Mouse (Mus musculus): Measurements from ENCODE around the gene Pcyt1b.

The Pcyt1b gene

DNA sequence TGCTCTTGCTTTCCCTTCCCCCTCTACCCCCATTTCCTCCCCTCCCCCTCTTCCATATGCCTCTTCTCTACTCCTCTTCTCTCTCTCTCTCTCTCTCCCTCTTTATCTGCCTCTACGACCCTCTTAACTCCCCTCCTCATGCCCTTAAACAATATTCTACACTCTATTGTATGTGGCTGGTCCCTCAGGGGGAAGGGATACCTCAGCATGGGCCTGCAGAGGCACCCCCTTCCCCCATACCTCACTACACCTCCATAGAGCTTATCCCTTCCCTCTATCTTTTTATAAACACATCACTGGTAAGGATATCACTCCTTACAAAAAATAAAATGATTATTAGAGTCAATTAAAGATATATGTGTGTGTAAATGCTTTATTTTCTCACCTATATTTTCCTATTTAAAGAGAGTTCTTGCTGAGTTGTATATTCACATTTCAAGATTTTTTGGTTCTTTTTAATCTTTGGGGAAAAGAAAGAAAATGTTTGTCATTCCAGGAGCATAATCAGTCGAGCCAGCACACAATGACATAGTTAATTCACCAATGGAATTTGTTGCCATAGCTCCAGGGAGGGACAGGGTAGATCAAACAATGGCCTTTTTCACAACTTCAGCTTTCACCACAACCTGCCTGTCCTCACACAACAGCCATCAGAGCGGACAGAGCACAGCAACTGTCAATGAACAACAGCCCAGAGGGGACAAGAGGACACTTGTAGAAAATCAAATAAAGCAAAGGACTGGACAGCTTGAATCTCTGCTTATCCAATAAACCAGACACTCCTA lies at the start of gene Pcyt1b:
Pcyt1b (plus strand) TSS at position 646 of the 785 bp plus-strand sequence.
- no peak for DNase-seq (ENCODE audit: low read depth, low spot score)

DNA sequence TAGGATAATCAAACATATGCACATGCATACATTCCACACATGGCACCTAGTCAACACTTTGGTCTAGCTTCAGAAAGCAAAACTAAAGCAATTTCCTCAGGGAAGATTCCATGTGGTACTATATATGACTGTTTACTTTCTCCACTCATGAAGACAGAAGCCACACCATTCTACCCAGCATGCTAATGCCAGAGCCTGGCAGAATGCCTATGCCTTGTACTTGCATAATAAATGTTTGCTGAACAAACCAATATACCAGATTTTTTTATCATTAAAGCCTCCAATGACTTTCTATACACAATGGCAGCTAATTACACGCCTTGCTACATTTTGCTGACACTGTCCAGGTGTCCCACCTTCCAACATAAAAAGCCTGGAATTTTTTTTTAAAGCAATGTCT lies 24.4 kb upstream of the Pcyt1b start:
- no peak for DNase-seq (ENCODE audit: low read depth, low spot score)

DNA sequence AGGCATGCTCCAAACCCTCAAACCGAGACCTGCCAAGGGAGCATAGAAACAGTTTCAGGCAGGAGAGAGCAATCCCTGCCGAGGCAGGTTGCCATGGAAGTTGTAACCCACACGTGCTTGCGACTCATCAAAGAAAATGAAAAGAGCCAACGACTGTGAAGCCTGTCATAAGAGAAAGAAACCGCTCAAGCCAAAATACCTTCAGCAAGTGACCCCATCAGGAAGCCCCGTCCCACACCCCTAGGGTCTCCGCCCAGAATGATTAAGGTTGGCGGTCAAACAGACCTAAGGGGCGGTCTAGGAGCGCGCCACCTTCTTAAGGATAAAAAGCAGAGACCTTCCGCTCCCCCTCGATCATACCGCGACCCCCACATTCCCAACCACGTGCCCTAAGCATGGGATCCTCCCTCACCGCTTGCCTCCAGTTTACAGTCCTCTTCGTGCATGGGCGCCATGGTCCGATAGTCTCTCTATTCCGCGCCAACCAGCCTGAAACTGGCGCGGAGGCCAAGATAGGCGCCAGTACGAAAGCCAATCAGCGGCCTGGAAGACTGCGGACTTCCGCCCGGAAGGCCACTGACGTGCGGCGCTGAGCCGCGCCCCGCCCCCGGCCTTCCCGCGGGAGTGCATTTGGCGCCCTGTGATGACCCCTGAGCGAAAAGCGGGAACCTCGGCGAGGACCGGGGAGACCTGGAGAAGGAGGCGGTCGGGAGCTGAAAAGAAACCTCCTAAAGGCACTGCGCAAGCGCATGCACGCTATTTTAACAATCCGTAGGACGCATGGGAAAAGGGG lies 22.8 kb upstream of the Pcyt1b start, which contains the start of gene Pola1:
Pola1 (minus strand) TSS at position 499 of the 793 bp plus-strand sequence.
- DNase-seq (ENCODE audit: low read depth, low spot score): peak; percentile 69

DNA sequence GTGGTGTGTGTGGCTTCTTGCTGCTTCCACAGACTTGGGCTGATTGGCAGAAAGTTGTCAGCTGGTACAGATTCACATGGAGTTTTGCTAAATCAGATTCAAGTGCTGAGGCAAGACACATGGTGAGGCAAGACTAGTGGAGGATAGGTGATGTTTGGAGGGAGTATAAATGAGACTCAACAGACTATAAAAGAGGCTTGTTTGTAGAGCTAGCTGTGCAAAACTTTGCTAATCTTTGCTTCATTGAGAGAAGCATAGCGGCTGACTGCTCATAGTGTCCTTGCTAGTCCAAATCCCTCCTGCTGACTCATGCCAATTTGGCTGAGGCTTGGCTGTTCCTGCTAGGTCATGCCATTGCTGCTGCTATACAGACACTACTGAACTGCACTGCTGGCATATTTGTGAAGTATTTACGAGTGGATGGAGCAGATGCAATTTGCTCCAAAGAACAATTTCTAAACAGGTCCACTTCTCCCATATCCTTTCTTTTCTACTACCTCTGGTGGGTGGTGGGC lies 19.7 kb upstream of the Pcyt1b start:
- no peak for DNase-seq (ENCODE audit: low read depth, low spot score)

DNA sequence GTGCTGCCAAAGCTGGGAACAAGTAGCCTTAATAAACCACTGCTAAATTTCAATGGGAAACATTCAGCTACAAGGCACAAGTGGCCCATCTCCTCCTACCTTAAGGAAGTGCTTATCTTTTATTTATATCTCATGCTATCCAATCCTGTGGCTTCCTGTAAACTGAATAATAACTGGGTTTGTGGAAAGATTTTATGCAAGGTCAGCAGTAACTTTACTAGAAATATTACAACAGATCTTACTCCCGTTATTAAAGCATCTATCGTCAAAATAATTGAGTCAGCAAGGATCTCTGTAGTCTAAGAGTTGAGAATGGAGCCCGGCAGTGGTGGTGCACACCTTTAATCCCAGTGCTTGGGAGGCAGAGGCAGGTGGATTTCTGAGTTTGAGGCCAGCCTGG lies 11.1 kb upstream of the Pcyt1b start:
- DNase-seq (ENCODE audit: low read depth, low spot score): no peak

DNA sequence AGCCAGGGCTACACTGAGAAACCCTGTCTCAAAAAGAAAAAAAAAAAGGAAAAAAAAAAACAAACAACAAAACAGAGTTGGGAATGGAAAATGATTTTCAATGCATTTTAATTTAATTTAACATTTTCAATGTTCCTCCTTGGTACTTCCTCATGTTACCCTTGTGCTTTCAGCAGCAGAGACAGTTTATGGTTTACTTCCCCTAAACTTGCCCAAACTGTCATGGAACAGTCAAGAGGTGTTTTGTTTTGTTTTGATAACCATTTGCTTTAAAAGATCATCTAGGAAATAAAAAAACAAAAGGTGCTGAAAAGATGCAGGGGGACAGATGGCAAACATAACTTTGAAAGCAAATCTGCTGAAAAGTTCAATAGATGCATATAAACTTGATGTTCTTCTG lies 10.6 kb upstream of the Pcyt1b start:
- no peak for DNase-seq (ENCODE audit: low read depth, low spot score)

DNA sequence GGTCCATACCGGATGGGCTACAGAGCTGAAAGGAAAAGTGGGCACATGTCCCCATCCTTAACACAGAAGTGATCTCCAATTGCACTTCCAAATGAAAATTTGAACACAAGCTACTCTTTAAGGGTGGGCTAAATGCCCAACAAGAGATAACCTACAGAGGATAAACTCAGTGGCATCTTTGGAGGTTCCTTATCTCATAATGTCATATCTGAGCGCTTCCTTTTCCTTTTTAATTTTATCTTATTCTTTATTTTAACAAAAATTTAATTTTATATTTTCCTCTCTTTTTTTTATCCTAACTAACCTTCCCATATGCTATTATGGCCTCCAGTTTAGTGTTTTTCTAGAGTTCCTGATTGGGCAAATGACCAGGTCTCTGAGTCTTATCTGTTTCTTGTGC lies 3.9 kb upstream of the Pcyt1b start:
- DNase-seq (ENCODE audit: low read depth, low spot score): no peak

DNA sequence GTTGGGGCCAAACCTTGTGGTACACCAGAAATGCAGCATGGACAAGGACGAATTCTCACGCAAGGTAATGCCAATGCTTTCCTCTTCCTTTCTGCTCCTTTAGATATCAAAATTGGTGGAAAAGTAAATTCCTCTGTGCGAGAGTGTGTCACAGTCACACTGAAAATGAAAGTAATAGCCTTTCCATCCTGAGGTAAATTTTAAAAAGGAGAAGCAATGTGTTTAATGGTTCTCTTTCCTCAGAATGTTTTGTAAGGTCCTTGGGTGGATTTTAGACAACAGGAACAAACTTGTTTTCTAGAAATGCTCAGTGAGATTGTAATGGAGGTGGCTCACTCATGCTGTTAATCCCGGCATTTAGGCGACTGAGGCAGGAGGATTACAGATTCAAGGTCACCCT lies 490 bp downstream of the Pcyt1b start:
- no peak for DNase-seq (ENCODE audit: low read depth, low spot score)

DNA sequence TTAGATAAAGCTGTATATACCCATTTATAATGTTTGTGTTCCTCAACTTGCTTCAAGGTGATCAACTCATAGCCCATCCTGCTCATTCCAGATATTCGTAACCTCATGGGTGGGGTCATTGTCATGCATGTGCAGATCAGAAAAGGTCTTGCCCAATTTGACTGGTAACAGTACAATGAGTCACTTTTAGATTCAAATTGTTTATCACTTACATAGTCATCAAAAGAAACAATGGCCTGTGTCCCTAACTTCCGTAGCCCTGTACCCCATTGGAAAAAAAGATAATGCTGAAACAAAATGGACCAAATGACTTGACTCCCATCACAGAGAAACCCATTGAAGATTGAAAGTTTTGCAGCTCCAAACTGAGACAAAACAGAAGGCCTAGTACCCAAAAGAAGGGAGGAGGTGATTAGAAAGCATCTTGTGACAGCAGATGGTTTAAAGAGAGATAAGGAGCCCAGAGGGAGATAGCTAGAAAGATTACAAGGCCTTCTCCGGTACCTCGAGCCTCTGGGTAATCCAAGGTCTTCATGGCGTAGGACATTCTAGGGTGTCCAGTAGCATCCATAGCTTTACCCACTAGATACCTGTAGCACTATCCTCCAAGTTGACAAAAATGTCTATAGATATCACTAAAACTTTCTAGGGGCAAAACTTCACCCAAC lies 9.4 kb downstream of the Pcyt1b start:
- DNase-seq (ENCODE audit: low read depth, low spot score): no peak

DNA sequence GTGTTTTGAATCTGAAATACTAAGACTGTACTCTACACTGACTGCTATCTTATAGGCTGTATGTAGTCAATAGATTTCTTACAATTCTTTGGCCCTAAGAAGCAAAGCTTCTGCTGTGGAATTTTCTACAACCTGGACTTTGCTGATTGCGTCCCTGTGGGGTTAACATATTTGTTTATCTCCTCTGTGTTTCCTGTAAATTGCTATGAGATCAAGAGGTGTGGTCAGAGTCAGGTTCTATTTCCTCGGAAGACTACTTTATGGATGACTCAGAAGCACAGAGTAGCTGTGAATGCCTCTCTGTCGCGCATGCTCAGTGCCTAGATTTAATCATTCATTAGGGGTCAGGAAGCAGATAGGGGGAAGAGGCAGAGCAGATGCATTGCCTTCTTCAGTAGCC lies 10.1 kb downstream of the Pcyt1b start:
- no peak for DNase-seq (ENCODE audit: low read depth, low spot score)

DNA sequence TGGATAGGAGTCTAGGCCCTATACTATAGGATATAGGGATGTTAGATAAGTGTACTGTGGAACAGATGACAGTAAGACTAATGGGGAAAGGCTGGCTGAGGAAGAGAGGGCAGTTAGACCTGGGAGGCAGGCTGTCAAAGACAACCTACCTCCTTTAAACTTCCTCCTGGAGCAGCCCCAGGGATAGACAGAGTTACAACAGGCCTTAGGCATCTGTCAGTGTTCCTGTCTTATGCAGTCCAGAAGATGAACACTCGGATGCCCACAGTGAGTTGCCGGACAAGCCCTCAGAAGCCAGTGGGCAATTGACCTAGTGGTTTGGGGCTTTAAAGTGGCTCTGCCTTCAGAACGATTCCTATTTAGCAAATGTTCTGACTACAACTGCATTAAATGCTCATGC lies 19.8 kb downstream of the Pcyt1b start:
- no peak for DNase-seq (ENCODE audit: low read depth, low spot score)

DNA sequence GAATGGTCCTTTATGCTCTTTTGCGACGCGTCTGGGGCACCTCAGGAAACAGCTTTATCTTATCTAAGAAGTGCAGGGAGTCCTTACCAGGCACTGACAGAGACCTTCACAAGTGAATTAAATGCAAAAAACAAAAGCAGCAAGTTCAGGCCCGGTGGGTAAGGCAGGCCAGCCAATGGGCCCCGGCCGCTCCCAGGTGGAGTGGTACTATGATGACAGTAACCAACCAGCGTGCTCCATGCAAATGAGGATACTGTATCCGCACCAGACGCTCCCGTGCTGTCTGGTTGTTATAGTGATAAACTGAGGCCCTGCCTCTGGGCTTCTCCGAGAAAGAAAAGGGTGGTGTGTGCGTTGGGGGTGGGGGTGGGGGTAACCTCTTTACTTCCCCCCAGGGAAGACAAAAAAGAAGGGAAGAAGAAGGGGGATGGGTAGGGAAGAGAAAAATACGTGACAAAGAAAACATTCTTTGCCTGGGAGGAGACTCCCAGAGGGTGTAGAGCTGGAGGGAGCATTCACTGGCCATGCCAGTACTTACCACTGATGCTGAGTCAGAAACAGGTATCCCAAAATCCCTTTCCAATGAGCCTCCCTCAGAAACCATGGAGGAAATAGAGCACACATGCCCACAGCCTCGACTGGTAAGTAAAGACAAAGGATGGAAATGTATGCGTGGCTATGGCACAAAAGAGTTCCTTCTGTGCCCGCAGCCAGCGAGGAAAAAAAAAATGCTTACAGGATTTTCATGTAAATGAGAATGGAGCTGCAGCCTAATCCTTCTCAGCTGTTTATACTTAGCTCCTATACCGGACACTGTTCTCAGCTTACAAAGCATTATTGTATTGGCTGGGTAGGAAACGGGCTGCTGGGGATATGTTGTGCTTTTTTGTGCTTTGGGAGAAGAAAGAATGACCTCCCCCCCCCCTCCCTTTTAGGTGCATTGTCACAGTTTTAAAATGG lies 20.5 kb downstream of the Pcyt1b start:
- DNase-seq (ENCODE audit: low read depth, low spot score): peak; percentile 58

DNA sequence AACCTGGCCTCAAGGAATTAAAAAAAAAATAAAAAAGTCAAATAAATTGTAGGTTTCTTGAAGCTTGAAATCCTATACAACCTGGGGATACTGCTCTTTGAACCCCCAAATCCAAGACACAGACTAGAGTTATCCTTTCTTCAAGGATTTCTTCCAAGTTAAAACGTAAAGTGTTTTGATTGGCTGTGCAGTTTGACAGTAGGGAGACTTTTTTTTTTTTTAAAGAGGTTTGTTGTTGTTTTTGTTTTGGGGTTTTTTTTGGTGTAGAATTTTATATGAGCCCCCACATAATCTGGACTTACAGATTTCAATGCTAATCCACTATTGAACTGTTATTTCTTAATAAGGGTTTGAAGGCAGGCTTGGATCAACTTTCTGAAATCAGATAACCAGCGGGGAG lies 21.6 kb downstream of the Pcyt1b start:
- DNase-seq (ENCODE audit: low read depth, low spot score): no peak

DNA sequence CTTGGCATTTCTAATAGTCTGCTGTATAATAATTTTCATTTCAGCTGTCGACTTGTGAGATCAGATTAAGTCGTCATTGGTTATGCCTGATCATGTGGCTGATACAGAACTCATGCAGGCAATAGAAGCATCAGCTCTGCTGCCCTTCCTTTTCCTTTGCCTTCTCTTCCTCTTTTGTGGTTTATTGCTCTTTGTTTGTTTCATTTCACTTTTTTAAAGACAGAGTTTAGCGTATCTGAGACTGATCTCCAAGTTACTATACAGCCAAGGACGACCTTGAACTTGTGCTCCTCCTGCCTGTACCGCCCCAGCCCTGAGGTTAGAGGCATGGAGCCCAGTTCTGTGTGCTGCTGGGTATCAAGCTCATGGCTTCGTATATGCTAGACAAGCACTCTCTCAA lies 34.6 kb downstream of the Pcyt1b start:
- no peak for DNase-seq (ENCODE audit: low read depth, low spot score)

DNA sequence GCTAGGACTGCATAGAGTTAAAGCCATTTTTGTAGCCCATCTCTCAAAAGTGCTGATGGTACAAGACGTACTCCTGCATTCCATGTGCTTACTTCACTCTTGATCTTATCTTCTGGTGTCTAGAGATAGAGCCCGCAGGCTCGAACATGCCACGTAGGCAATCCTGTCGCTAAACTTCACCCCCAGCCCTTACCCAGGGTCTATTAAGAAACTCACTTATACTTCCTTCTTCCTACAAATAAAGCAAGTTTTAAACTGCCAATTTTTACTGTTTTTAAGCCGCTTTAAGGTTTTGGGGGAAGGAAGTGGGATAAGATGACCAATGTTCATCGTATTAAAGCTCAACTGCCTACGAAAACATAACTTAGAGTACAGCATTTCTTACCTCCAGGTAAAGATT lies 36.0 kb downstream of the Pcyt1b start:
- no peak for DNase-seq (ENCODE audit: low read depth, low spot score)

DNA sequence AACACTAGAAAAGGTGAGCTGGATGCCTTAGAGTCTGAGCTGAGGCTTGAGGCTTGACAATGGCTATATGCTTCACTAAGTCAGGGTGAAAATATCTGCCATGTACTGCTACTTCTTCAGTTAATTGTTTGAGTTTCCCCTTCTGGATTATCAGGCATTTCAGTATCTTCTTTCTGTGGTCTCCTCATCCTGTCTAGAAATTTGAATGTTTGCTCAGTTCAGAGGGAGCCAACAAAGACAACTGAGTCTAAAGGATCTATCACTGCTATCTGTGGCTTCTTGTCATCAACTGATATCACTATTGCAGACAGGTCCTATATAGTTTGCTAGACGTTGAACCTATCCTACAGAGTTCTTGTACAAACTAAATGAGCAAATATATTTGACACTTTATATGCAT lies 42.9 kb downstream of the Pcyt1b start:
- no peak for DNase-seq (ENCODE audit: low read depth, low spot score)

DNA sequence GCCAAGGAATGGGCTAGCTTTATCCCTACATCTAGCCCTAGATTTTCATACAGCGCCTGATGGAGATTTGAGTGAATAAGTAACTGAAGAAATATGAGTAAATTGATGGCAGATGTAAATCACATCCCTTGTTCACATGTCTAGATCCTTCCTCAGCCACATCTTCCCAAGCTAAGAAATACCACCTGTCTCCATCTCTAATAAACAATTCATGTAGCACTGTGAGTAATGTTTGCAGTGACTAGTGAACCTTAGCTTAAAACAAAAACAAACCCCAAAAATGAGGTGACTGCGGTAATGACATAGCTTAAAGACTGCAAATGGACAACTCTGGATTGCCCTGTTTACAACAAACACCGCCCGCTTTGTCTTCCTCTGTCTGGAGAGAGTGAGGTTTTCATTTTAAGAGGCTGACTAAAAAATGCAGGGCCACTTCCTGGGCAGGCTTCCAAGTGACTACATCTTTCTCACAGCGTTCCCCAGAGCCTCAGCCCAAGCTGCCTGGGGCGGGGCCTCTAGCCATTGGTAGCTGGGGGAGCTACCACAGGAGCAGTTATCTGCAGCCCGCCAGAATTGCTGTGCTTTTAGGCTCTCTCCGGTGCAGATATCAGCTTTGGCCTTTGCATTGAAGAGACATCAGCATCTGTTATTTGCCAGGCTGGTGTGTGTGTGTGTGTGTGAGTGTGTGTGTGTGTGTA lies 46.0 kb downstream of the Pcyt1b start:
- peak; percentile 36 for DNase-seq (ENCODE audit: low read depth, low spot score)

DNA sequence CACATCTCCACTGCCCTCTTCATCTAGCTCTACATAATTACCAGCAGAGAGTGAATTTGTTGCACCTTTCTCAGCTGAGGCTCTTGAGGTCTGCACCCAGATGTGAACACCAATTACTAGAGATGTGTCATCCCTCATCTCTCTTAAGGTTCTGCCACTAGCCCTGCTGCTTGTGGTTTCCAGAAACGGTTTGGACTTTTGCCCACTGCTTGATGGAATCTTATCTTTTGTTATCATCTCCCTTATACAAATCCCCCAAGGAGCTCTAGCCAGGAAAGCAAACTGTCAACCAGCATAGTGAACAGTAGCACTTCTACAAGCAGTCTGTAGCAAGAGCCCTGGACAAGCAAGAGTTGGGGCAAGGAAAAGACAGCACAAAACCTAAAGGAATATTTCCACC lies 57.9 kb downstream of the Pcyt1b start:
- DNase-seq (ENCODE audit: low read depth, low spot score): no peak

DNA sequence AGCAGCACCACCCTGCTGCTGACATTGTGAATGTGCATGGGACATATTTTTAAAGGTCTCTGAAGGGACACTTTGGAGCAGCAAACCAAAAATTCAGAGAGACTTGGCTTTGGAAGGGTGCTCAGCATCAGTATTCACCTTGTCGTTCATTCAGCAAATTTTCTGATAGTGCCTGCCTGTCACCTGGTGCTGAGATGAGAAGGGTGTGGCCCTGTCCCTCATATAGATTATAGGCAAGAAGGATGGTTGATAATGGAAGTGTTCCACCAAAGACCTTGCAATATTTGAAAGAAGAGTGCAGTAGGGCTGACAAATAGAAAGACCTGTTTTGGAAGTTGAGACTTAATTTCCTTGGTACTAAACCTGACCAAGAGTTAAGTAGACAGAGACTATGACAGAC lies 74.9 kb downstream of the Pcyt1b start:
- no peak for DNase-seq (ENCODE audit: low read depth, low spot score)

DNA sequence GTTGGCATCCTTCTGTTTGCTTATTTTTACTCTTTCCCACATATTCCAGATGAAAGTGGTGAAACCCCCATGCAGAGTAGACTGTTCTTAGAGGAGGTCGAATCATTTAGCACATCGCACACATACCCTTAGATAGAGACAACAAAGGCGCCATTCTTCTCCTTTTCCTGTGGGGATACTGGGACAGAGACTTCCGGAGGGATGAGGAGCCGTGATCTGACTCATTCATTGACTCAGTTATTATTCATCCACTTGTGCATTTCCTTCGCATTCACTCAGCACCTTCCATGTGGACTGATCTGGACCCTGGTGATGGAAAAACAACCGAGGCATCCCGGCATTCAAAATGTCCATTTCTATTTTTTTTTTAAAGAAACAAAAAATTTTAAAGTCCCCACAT lies 76.2 kb downstream of the Pcyt1b start:
- DNase-seq (ENCODE audit: low read depth, low spot score): no peak

DNA sequence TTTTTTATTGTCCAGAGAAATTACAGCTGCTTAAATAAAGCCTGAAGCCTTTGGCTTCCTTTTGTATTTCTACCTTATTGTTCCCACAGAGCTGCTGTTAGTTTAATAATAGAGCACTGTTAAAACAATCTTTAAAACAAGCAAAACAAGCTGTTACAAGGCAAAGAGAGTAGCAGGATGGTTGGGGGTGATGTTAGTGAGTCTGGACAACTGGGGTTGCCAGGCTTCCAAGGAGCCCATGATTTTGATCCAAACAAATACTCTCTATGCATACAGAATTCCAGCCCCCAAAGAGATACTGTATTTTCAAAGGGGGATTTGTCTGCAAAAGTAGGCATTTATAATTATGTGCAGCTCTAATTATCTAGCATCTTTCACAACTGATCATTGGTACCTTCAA lies 77.7 kb downstream of the Pcyt1b start:
- no peak for DNase-seq (ENCODE audit: low read depth, low spot score)
